ENCODE assay signal across 7 mouse cellular contexts in genomic region chr3:88150061-88150998, GRCm38 (mm10). TPM values are rescaled to one million over a fixed set of nuclear protein-coding genes. Genes with fewer than 3 reads are reported as not detected.
A peak's percentile ranks its signal among the peaks of the same experiment; 100 is the strongest.
DNase-seq lines count a peak whose midpoint lies in the region; ATAC-seq and TF ChIP-seq lines count a peak whose summit lies in the region.

No protein-coding gene starts in this region.

- no peak overlapping the region for H3K27ac ChIP-seq in ES-E14 (ENCODE audit: insufficient read depth, low read depth, low read length, poor library complexity, severe bottlenecking)
- H3K27ac ChIP-seq in hindbrain, postnatal 0 days = peak overlapping the region; percentile 80
- H3K27ac ChIP-seq in limb, embryonic 15.5 days = peak overlapping the region; percentile 75
- peak overlapping the region; percentile 89 for H3K27ac ChIP-seq in neural tube, embryonic 13.5 days (replicated peaks)

- H3K4me2 ChIP-seq in hindbrain, postnatal 0 days (ENCODE audit: low read depth, low read length) = peak overlapping the region; percentile 42
- H3K4me2 ChIP-seq in limb, embryonic 15.5 days = peak overlapping the region; percentile 27
- peak overlapping the region; percentile 40 for H3K4me2 ChIP-seq in neural tube, embryonic 13.5 days

- H3K9ac ChIP-seq in ES-E14 (ENCODE audit: insufficient read depth, low read depth, low read length, poor library complexity, severe bottlenecking) = 0 out of 2 replicates have a peak overlapping the region, but pooled peaks have one; percentile 13
- peak overlapping the region; percentile 30; the same call in 1 of the 2 replicates for H3K9ac ChIP-seq in hindbrain, postnatal 0 days (replicated peaks; ENCODE audit: low read length)
- H3K9ac ChIP-seq in limb, embryonic 15.5 days = 0 out of 2 replicates have a peak overlapping the region, but pooled peaks have one; percentile 4
- H3K9ac ChIP-seq in neural tube, embryonic 13.5 days = peak overlapping the region; percentile 60

- TF ChIP-seq CTCF in brain, embryonic 14.5 days (IDR thresholded peaks at IDR 0.05; ENCODE audit: borderline replicate concordance, extremely low read depth, insufficient read depth, insufficient read length) = peak; percentile 36; the same call in 1 of the 2 replicates
- peak; percentile 61 for TF ChIP-seq CTCF in hindbrain, postnatal 0 days (IDR thresholded peaks at IDR 0.05; ENCODE audit: low read depth)

- in situ Hi-C loops in ES-E14 (cut with MboI; ENCODE audit: low sequenced_read_pairs in 2 of 2, unreplicated experiment in 2 of 2) = no loop called here

- H3K4me1 ChIP-seq in ES-E14 (ENCODE audit: control insufficient read depth in 2 of 2, insufficient read depth in 2 of 2, low read length in 2 of 2, poor library complexity in 1 of 2) = peaks cover 20 to 59% of the 10 kb centered on the region in 2 experiments
- peaks cover 62% of the 10 kb centered on the region for H3K4me1 ChIP-seq in hindbrain, postnatal 0 days (ENCODE audit: insufficient read depth, low read length)
- H3K4me1 ChIP-seq in limb, embryonic 15.5 days = peaks cover 60% of the 10 kb centered on the region
- peaks cover 83% of the 10 kb centered on the region for H3K4me1 ChIP-seq in neural tube, embryonic 13.5 days (replicated peaks)

- H3K36me3 ChIP-seq in ES-E14 (ENCODE audit: control insufficient read depth, insufficient read depth, low read length, poor library complexity, severe bottlenecking) = no peaks in the 10 kb centered on the region
- H3K36me3 ChIP-seq in hindbrain, postnatal 0 days (ENCODE audit: insufficient read depth, low read length) = no peaks in the 10 kb centered on the region
- 0 out of 2 replicates have a peak, but pooled peaks cover 3% of the 10 kb centered on the region for H3K36me3 ChIP-seq in limb, embryonic 15.5 days
- H3K36me3 ChIP-seq in neural tube, embryonic 13.5 days = no peaks in the 10 kb centered on the region

- peak; percentile 46 for ATAC-seq in hindbrain, postnatal 0 days
- ATAC-seq in limb, embryonic 15.5 days (ENCODE audit: insufficient number of reproducible peaks, low FRiP score, low TSS enrichment, low read depth) = peak; percentile 36; the same call in 1 of the 2 replicates
- ATAC-seq in neural tube, embryonic 13.5 days (ENCODE audit: low read depth) = peak; percentile 51; the same call in 1 of the 2 replicates

- H3K27me3 ChIP-seq in hindbrain, postnatal 0 days (ENCODE audit: insufficient read depth, low read length) = no peaks in the 10 kb centered on the region
- H3K27me3 ChIP-seq in limb, embryonic 15.5 days = no peaks in the 10 kb centered on the region
- no peaks in the 10 kb centered on the region for H3K27me3 ChIP-seq in neural tube, embryonic 13.5 days

- H3K4me3 ChIP-seq in ES-E14 (ENCODE audit: insufficient read depth in 1 of 2, low read depth in 1 of 2, low read length in 2 of 2, poor library complexity in 1 of 2, severe bottlenecking in 1 of 2) = peak overlapping the region; percentile 0 to 33; a peak in 2 of 4 replicates
- no peak overlapping the region for H3K4me3 ChIP-seq in hindbrain, postnatal 0 days (ENCODE audit: low read length)
- H3K4me3 ChIP-seq in limb, embryonic 15.5 days = no peak overlapping the region; the same call in 1 of the 2 replicates
- H3K4me3 ChIP-seq in neural tube, embryonic 13.5 days = no peak overlapping the region

- 9% methylated on average over 13 of the region's 14 CpGs for WGBS in hindbrain, postnatal 0 days
- 19% methylated on average over 14 of the region's 14 CpGs for WGBS in limb, embryonic 15.5 days
- WGBS in neural tube, embryonic 13.5 days = 18% methylated on average over 14 of the region's 14 CpGs

- TF ChIP-seq POLR2A in brain, embryonic 14.5 days (IDR thresholded peaks at IDR 0.05; ENCODE audit: borderline replicate concordance, extremely low read depth, insufficient read depth, insufficient read length, poor library complexity, severe bottlenecking) = no peak

- H3K9me3 ChIP-seq in ES-E14 (ENCODE audit: control insufficient read depth, insufficient read depth, low read depth, low read length) = no peaks in the 10 kb centered on the region
- H3K9me3 ChIP-seq in hindbrain, postnatal 0 days (ENCODE audit: low read length) = no peaks in the 10 kb centered on the region
- no peaks in the 10 kb centered on the region for H3K9me3 ChIP-seq in limb, embryonic 15.5 days
- no peaks in the 10 kb centered on the region for H3K9me3 ChIP-seq in neural tube, embryonic 13.5 days

- DNase-seq in ES-E14 (ENCODE audit: low read depth, low spot score) = no peak
- peak; percentile 90 for DNase-seq in brain, embryonic 14.5 days (ENCODE audit: low read depth)
- peak; percentile 61 to 81 for DNase-seq in frontal cortex, postnatal 10 days (ENCODE audit: low spot score in 2 of 2)
- DNase-seq in hindbrain, postnatal 0 days (ENCODE audit: low spot score) = peak; percentile 65
- no peak for DNase-seq in urinary bladder, adult 2 months (ENCODE audit: low spot score)

TF ChIP-seq in ES-E14, 5 proteins besides CTCF, POLR2A, EP300 and RAD21:
- no peak for TF ChIP-seq CHD2 (IDR thresholded peaks at IDR 0.05; ENCODE audit: low read depth, low read length)
- TF ChIP-seq ZC3H11A (IDR thresholded peaks at IDR 0.05; ENCODE audit: borderline replicate concordance, low read depth, low read length) = no peak
- no peak for TF ChIP-seq ZNF384 (IDR thresholded peaks at IDR 0.05; ENCODE audit: low read depth, low read length)
- no peak for TF ChIP-seq MAFK (IDR thresholded peaks at IDR 0.05; ENCODE audit: insufficient read depth, low read depth, low read length)
- TF ChIP-seq HCFC1 (IDR thresholded peaks at IDR 0.05; ENCODE audit: borderline replicate concordance, insufficient read depth, low read length) = no peak

RNA-seq across cellular contexts. Expression of gene Mef2d, which starts 8.2 kb away (rescaled TPM):
- 8.8 and 10.4 TPM in 2 replicates for total RNA-seq in ES-E14 (2012; rRNA removed)
- polyA plus RNA-seq in brain, embryonic 14.5 days (2012; rRNA removed) = 46.2 and 54.8 TPM in 2 replicates
- 44.0 and 50.3 TPM in 2 replicates for total RNA-seq in hindbrain, postnatal 0 days (2014; rRNA removed)
- 13.4 and 19.2 TPM in 2 replicates for polyA plus RNA-seq in hindbrain, postnatal 0 days (2015; fragmentation: Nextera tagmentation; extraction: Ambion mirVana)
- 23.3 and 29.8 TPM in 2 replicates for polyA plus RNA-seq in limb, embryonic 15.5 days (2015; fragmentation: Nextera tagmentation; extraction: Ambion mirVana)
- 15.9 and 19.4 TPM in 2 replicates for polyA plus RNA-seq in neural tube, embryonic 13.5 days (2015; fragmentation: Nextera tagmentation; extraction: Ambion mirVana)
- 34.6 and 51.0 TPM in 2 replicates for polyA plus RNA-seq in urinary bladder, adult 2 months (2012; rRNA removed)

Comparison
In these comparisons a context has a peak if more than half of its experiments do, and no peak if none do; other contexts are left out.
1. DNase-seq: peak in brain, embryonic 14.5 days (single experiment), frontal cortex, postnatal 10 days (2 of 2) and hindbrain, postnatal 0 days (single experiment); none in ES-E14 (single experiment) and urinary bladder, adult 2 months (single experiment).
2. H3K4me3 ChIP-seq: peak in ES-E14 (2 of 2); none in hindbrain, postnatal 0 days (single experiment), limb, embryonic 15.5 days (single experiment) and neural tube, embryonic 13.5 days (single experiment).
3. H3K9ac ChIP-seq: peak in every context shown above with its lines; median percentile 60 in neural tube, embryonic 13.5 days; 30 in hindbrain, postnatal 0 days; 13 in ES-E14; 4 in limb, embryonic 15.5 days.
4. Peak in every context shown above with its lines, with median percentiles within 50 percentile points of each other: ATAC-seq and H3K4me2 ChIP-seq.